ENCODE assay signal across 23 mouse cellular contexts in the genomic region with DNA sequence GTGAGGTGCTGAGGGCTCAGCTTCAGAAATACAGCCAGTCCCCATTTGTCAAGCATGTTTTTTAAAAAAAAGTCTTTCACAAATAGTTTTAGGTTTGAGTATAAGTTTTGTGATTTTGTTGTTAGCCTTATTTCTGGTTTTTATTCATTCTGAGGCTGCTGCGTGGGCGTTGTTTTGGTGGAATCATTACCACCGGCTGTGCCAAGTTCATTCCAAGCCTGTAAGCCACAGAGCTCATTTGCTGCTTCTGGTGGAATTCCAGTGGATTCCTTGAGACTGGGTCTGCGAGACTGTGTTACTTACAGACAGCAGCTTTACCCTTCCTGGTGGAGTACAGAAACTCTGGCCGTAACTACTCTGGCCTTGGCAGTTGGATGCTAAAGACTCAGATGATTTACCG. TPM values are rescaled to one million over a fixed set of nuclear protein-coding genes. Genes with fewer than 3 reads are reported as not detected.
DNase-seq lines count a peak whose midpoint lies in the region; TF ChIP-seq lines count a peak whose summit lies in the region.
"Had no signal": no experiment of that assay in that cellular context is flagged by ENCODE, and none has a peak within 500 bp of the region (broad histone marks: within the 10 kb centered on the region; RNA-seq: fewer than 3 reads in every experiment).

No protein-coding gene starts in this region.

- no peak for DNase-seq in gastrocnemius, adult 2 months
- no peak for DNase-seq in gastrocnemius, adult 18-20 months (ENCODE audit: low spot score)
- peak; percentile 29 to 42 for DNase-seq in layer of hippocampus, adult 2 months (ENCODE audit: low spot score in 2 of 2)
- no peak for DNase-seq in layer of hippocampus, postnatal 36 days
- peak; percentile 12 for DNase-seq in 3T3-L1 (ENCODE audit: low read depth, low spot score)
- DNase-seq in brain, adult 2 months (ENCODE audit: low read depth, low spot score): peak; percentile 52
- no peak for DNase-seq in frontal cortex, postnatal 14 days (ENCODE audit: low spot score in 2 of 2)
- no peak for DNase-seq in right cerebral cortex, postnatal 4 days
- DNase-seq: adrenal gland, adult 2 months; adrenal gland, postnatal 10 days; adrenal gland, postnatal 25 days; cerebellum, adult 11-12 months; cerebellum, adult 2 months; cerebellum, adult 9-10 months; cerebellum, postnatal 10 days; cerebellum, postnatal 25 days had no signal

- H3K27ac ChIP-seq in gastrocnemius, adult 2 months: 0 out of 2 replicates have a peak overlapping the region, but pooled peaks have one; percentile 28
- no peak overlapping the region for H3K27ac ChIP-seq in layer of hippocampus, adult 2 months
- H3K27ac ChIP-seq: embryonic facial prominence, embryonic 10.5 days; embryonic facial prominence, embryonic 12.5 days; forebrain, embryonic 10.5 days; forebrain, embryonic 12.5 days had no signal

- intact Hi-C loops in gastrocnemius, adult 2 months (cut with DNase I): no loop called here

- TF ChIP-seq CTCF in gastrocnemius, adult 2 months (IDR thresholded peaks at IDR 0.05): no peak
- no peak for TF ChIP-seq CTCF in layer of hippocampus, adult 2 months (conservative IDR thresholded peaks at IDR 0.05)

- no peak overlapping the region for H3K4me3 ChIP-seq in gastrocnemius, adult 2 months
- no peak overlapping the region for H3K4me3 ChIP-seq in layer of hippocampus, adult 2 months
- H3K4me3 ChIP-seq: embryonic facial prominence, embryonic 10.5 days; embryonic facial prominence, embryonic 12.5 days; forebrain, embryonic 10.5 days; forebrain, embryonic 12.5 days had no signal

RNA-seq across cellular contexts. Expression of gene Tmem255b, which starts 11.5 kb away (rescaled TPM):
- 1 to 10 TPM; 2.6 to 3.1 TPM for total RNA-seq in gastrocnemius, adult 2 months (2021)
- 1 to 10 TPM; 1.3 to 2.8 TPM for total RNA-seq in gastrocnemius, adult 18-20 months (2021)
- 1 to 10 TPM; 5.2 TPM for total RNA-seq in layer of hippocampus, adult 2 months (2021)
- 1 to 10 TPM; 4.4 to 5.1 TPM for total RNA-seq in layer of hippocampus, postnatal 36 days (2021)
- total RNA-seq: MEL had no signal

RNA-seq across cellular contexts. Expression of gene Grk1, which starts 41.6 kb away (rescaled TPM):
- total RNA-seq in gastrocnemius, adult 2 months (2021): not detected
- total RNA-seq in gastrocnemius, adult 18-20 months (2021): not detected
- not detected for total RNA-seq in layer of hippocampus, adult 2 months (2021)
- total RNA-seq in layer of hippocampus, postnatal 36 days (2021): not detected
- total RNA-seq: adrenal gland, adult 2 months; adrenal gland, postnatal 25 days had no signal

RNA-seq across cellular contexts. Expression of gene Gas6, which starts 47.8 kb away (rescaled TPM):
- total RNA-seq in gastrocnemius, adult 2 months (2021): 10 to 100 TPM; 63.4 to 87.3 TPM
- total RNA-seq in gastrocnemius, adult 18-20 months (2021): 10 to 100 TPM; 68.0 to 69.5 TPM
- 10 to 100 TPM; 81.2 to 85.1 TPM for total RNA-seq in layer of hippocampus, adult 2 months (2021)
- 10 to 100 TPM; 81.3 to 85.0 TPM for total RNA-seq in layer of hippocampus, postnatal 36 days (2021)
- total RNA-seq: MEL had no signal

RNA-seq across cellular contexts. Expression of gene Atp4b, which starts 49.8 kb away (rescaled TPM):
- not detected for total RNA-seq in gastrocnemius, adult 2 months (2021)
- total RNA-seq in gastrocnemius, adult 18-20 months (2021): not detected
- total RNA-seq in layer of hippocampus, adult 2 months (2021): not detected
- total RNA-seq in layer of hippocampus, postnatal 36 days (2021): not detected
- total RNA-seq: adrenal gland, postnatal 10 days; adrenal gland, postnatal 25 days; adrenal gland, postnatal 4 days; ES-E14 had no signal

Comparison
In these comparisons a context has a peak if more than half of its experiments do, and no peak if none do; other contexts are left out.
1. DNase-seq: peak in layer of hippocampus, adult 2 months (2 of 2), 3T3-L1 (single experiment) and brain, adult 2 months (single experiment); none in gastrocnemius, adult 2 months (single experiment), gastrocnemius, adult 18-20 months (single experiment), layer of hippocampus, postnatal 36 days (0 of 2), frontal cortex, postnatal 14 days (0 of 2) and right cerebral cortex, postnatal 4 days (single experiment).